Mouse (Mus musculus) splenic B cell, adult 2 months (primary cell): Measurements from ENCODE around the gene Map1b.

Experiments
- DNase-seq: peaks from one replicate; pipeline ENCODE4 v3.0.0-alpha.2; 2011; ENCODE audit warnings: low read depth, low spot score
- H3K27me3 ChIP-seq: 2 replicates; pipeline ENCODE4 v1.6.1; 2012; ENCODE audit warnings: mild to moderate bottlenecking, low read length, moderate library complexity, mixed read lengths; ENCODE audit not compliant: control insufficient read depth, poor library complexity, insufficient read depth, severe bottlenecking
- H3K36me3 ChIP-seq: 2 replicates; pipeline ENCODE4 v1.6.1; 2012; ENCODE audit warnings: mild to moderate bottlenecking, low read length, moderate library complexity, mixed read lengths; ENCODE audit not compliant: control insufficient read depth, poor library complexity, insufficient read depth, severe bottlenecking

Map1b gene

DNA sequence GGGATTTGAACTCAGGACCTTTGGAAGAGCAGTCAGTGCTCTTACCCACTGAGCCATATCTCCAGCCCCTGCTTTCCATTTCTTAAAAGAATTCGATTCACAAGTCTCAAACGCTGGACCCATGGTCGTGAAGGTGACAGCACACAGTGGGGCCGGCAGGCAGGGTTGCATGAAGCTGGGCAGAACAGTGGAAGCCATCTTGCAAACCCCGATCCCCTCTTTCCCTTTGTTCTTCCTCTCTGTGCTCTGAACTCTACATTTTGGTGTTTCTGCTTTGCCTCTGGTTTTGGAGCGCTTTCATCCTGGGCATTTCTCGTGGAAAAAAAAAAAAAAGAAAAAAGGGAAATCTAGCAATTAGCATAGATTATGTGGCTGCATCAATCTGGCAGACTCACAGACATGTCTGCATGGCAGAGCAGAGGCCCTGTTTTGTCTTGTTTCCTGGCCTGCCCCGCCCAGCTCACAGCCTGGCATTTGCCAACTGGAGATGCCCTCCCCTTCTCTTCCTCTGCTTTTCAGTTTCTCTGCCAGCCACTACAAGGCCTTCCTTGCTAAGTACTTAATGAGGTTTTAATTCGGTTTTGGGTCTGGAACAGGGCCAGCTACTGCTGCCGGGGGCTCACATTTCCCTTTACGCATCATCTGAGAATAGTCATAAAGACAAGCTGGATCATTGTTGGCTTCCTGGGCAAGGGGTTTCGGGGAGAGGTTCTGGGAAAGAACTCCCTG, 57.5 kb downstream of the Map1b start:
- no peaks in the 10 kb centered on the region for H3K36me3 ChIP-seq
- DNase-seq, result no peak
- H3K27me3 ChIP-seq, result no peaks in the 10 kb centered on the region

DNA sequence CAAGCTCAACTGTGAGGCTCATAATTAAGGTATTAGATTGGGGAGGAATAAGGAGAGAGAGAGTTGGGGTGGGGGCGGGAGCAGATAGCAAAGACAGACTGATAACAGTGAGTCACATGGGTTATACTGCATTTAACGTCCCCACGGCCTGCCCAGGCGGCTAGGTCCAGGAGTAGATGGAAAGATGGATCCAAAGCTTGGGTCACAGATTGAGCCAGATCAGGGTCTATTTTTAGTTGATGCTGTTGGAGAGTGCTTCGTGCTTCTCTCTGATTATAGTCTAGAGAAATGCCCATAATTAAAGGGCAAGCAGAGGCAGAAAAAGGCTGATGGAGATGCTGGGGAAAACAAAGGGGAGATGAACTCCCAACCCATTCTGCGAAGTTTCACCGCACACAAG, 61.4 kb downstream of the Map1b start:
- no peak for DNase-seq
- H3K27me3 ChIP-seq, result no peaks in the 10 kb centered on the region; the same call in 1 of the 2 replicates

DNA sequence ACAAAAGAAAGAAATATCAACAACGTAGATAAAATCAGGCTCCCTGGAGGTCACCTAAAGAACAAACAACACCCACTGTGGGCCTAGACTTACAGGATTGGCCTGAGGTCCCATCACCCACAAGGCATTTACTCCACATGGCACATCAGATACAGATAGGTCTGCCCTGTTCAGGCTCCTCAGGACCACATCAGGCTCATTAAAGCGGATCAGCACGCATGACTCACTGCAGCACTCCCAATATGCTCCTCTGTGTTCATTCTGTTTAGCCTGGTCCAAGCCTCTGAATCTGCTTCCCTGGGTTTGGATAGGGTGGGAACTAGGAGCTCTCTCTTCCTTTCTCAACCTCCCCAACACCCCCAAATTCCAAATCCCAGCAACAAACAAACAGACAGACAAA, 63.9 kb downstream of the Map1b start:
- Histone ChIP-seq H3K27me3 (no peaks in the 10 kb centered on the region; the same call in 1 of the 2 replicates), H3K36me3 (no peaks in the 10 kb centered on the region)
- DNase-seq, result no peak

More for the DNA sequence above, 61.4 kb downstream of the Map1b start:
- H3K36me3 ChIP-seq, result no peaks in the 10 kb centered on the region

DNA sequence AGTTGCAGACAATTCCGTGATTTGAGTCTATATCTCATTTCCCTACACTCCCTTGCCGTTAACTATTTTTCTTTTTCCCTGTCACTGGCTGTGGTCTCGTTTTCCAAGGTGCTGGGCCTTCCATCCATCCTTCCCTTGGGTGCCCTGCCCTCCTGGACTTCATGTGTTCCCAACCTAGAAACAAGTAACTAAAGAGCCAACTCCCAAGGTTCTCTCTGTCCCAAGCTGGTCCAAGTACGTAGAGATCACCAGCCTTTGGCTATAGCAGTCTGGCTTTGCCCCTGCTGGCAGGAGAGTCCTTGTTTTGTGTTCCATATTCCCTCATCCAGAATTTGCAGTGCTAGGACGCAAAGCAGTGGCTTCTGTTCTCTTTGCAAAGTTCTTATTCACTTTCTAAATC, 65.1 kb downstream of the Map1b start:
- DNase-seq, result no peak

DNA sequence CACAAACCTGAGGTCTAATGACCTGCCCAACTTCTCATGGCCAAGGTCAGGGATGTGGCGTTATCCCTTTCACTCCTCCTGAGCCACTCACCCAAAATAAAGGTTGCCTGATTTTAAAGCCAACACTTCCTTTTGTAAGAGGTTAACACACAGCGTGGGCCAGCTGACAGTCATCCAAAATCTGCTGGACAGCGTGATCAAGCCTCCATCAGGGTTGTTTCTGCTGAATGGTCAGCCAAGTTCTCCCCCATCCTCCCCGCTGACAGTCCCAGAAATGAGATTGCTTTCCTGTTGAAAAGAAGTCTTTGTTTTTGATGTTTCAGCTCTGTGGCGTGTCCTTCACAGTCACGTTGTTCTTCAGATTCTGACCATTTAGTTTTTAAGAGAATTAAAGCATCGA, 65.6 kb downstream of the Map1b start:
- no peak for DNase-seq
- no peaks in the 10 kb centered on the region; the same call in 1 of the 2 replicates for H3K27me3 ChIP-seq
- H3K36me3 ChIP-seq, result no peaks in the 10 kb centered on the region

More for the DNA sequence above, 65.1 kb downstream of the Map1b start:
- H3K27me3 ChIP-seq, result no peaks in the 10 kb centered on the region; the same call in 1 of the 2 replicates
- no peaks in the 10 kb centered on the region for H3K36me3 ChIP-seq

DNA sequence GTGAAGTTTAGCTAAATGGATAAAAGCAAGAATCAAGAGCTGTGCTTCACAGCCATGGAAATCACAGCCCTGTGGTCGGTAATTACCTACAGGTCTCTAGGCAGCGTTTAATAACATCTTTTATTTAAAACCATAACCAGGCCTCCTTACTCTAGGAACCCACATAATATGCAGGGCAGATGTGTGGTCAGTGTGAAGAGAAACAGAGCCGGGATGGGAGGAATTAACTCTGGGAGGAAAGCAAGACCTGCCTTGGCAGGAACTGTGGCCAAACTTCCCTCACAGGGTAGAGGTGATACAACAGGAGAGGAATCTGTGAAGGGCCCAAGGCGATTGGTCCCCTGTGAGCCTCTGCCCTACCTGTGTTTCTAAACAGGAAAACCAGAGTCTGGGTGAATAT, 66.8 kb downstream of the Map1b start:
- no peak for DNase-seq
- Histone ChIP-seq H3K36me3 (no peaks in the 10 kb centered on the region), H3K27me3 (no peaks in the 10 kb centered on the region; the same call in 1 of the 2 replicates)

DNA sequence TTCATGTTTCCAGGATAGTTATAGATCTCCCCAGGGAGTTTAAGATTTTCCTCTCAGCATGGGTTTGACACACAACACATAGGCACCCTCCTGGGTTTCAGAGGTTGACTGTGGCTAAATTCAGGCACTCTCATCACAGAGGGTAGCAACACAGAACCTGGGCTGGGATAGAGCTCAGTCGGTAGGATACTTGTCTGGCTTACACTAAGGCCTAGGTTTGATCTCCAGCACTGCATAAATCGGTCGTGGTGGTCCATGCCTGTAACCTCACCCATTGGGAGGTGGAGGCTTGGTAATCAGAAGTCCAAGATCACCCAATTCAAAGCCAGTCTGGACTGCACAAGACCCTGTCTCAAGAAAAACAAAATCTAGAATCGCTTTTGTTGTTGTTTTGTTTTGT, 68.1 kb downstream of the Map1b start:
- Histone ChIP-seq H3K36me3 (no peaks in the 10 kb centered on the region), H3K27me3 (no peaks in the 10 kb centered on the region; the same call in 1 of the 2 replicates)

DNA sequence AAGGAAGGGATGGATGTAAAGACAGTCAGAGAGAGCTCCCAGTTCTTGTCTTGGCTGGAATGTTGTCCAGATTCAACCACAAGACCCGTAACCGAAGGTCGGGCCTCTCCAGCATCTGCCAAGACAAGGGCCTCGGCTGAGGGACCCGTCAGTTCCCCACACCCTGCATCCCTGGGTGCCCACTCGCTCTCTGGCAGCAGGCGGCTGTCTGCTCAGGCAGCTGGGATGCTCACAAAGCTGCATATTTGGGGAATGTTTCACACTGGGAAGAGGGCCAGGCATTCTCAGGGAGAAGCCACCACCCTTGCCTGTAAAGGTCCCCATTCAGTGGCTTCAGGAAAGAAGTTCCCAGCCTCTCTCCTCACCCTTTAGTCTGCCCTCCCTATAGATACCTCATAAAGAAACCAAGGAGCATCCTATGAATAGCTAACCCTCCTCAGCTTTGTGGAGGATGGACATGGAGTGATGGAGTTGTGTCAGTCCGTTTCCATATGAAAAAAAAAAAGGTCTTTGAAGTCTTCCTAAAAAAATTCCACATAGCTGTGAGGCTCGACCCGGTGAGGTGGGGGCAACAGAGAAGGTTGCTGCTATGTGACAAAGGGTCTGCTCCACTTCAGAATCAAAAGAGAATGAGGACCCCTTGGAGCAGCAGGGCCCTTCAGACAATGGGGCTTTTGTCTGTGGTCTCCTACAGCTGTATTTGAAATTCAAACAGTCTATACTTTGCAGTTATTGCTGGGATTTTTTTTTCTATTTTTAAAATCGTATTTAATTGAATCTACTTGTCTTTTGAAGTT, 68.7 kb downstream of the Map1b start:
- no peak for DNase-seq
- Histone ChIP-seq H3K27me3 (no peaks in the 10 kb centered on the region), H3K36me3 (no peaks in the 10 kb centered on the region)

More for the DNA sequence above, 68.1 kb downstream of the Map1b start:
- no peak for DNase-seq

DNA sequence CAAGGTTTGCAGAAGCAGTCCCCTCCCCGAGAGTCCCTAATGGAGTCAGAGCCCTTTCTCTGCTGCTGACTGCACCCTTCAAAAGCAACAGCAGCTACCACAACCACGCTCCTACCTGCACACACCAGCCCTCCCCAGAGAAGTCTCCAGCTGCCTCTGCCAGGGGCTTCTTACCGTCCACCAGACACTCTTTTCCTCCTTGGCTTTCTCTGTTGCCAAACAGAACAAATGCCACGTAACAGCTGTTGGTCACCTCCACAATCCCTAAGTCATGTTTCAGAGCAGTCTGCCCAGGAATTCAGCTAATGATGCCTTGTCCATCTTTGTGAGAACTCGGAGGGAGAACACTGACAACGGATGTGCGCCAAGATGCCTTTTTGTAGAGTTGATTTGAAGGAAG, 69.3 kb downstream of the Map1b start:
- H3K27me3 ChIP-seq, result no peaks in the 10 kb centered on the region
- no peaks in the 10 kb centered on the region for H3K36me3 ChIP-seq
- no peak for DNase-seq

DNA sequence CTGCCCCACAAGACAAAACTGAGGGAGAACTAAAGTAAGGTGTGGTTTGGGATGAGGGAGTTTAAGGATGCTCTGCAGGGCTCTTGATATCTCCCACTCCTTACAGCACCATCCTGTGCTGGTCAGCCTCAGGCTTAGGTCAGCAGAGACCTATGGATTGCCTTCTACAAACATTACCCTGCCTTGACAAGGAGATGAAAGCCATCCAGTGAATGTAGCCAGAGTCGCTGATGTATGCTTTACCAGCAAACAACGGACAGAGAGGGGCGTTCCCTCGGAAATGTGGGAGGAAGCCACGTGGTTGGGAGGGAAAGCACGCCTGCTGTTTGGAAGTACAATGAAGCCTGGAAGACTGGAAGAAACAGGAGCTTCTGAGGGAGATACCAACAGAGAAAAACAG, 71.5 kb downstream of the Map1b start:
- no peak for DNase-seq
- no peaks in the 10 kb centered on the region for H3K27me3 ChIP-seq
- no peaks in the 10 kb centered on the region for H3K36me3 ChIP-seq

DNA sequence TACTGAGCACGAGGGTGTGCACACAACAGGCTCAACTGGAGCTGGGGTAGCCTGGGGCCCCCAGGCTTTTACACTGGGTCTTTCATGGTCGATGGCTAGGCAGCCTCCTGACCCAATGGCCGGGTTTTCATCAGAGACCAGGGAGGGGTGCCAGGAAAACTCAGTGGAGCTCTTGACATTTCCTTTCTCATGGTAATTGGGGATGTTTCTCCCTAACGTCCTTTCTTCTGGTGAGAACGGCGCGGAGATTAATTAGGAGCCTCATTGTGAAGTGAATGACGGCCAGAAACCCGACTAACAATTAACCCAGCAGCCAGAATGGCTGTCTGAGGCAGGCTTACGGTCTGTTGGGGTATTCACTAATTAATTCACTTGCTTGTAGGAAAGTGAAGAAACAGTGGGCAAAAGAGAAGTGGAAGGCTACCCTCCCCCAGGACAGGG, 71.9 kb downstream of the Map1b start:
- DNase-seq, result no peak
- no peaks in the 10 kb centered on the region for H3K27me3 ChIP-seq

DNA sequence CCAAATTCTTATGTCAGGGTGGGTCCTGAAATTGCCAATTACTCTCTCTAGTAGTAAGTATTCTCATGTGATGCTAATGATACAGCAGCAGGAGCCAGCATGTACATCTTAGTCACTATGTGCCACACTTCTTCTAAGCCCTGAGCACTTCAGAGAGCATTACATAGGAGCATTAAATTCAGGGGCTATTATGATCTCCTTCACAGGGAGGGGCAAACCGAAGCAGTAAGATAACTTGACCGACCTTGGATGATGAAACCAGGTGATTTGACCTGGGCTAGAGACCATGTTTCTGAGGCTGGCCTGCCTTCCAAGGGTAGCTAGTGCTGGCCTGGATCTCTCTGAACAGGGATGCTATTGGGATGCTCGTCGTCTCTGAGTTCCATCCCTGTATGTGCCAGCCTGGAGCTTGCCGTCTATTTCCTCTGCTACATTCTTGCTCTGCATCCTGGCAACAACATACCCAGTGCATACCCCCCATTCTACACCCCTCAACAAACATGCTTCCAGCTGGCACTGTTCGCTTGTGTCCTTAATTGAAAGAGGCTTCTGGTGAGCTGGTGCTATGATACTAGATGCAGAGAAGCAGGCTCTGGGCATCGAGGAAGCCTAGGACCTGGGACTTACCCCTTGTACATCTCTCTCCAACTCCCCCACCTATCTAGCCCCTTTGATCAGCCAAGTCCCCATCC, 72.7 kb downstream of the Map1b start:
- Histone ChIP-seq H3K36me3 (no peaks in the 10 kb centered on the region), H3K27me3 (no peaks in the 10 kb centered on the region)
- no peak for DNase-seq

More for the DNA sequence above, 71.9 kb downstream of the Map1b start:
- H3K36me3 ChIP-seq, result no peaks in the 10 kb centered on the region

DNA sequence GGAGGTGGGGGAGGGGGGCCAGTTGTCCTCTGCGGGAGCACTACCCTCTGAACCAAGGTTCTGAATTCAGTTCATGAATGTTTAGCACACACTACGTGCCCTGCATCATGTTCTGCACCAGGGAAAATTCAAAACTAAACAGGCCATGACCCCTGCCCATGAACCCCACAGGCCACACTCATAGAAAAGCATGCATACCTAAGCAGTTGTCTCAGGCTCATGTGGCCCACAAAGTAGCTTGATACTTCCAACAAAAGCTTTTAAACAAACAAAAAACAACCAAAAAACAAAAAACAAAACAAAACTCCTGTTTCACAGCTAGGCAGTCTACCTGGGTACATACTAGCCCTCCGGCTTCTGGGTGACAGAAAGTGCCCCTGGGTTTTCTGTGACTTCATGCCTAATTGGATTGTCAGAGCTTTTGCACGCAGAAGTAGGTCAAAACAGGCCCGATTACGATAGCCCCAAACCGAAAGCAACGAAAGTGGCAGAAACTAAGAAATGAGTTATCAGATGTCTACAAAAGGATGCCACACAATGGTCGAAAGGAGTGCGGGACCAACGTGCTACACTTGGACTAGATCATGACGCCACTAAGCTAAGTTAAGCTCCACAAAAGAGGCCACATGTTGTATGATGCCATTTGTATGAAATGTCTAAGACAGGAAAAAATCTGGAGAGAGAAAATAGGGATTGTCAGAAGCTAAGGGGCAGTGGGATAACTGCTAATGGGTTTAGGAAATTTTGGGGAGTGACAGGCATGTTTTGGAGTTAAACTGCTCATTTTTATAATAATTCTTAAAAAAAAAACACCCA, 73.7 kb downstream of the Map1b start:
- no peaks in the 10 kb centered on the region for H3K27me3 ChIP-seq
- H3K36me3 ChIP-seq, result no peaks in the 10 kb centered on the region
- DNase-seq, result no peak

DNA sequence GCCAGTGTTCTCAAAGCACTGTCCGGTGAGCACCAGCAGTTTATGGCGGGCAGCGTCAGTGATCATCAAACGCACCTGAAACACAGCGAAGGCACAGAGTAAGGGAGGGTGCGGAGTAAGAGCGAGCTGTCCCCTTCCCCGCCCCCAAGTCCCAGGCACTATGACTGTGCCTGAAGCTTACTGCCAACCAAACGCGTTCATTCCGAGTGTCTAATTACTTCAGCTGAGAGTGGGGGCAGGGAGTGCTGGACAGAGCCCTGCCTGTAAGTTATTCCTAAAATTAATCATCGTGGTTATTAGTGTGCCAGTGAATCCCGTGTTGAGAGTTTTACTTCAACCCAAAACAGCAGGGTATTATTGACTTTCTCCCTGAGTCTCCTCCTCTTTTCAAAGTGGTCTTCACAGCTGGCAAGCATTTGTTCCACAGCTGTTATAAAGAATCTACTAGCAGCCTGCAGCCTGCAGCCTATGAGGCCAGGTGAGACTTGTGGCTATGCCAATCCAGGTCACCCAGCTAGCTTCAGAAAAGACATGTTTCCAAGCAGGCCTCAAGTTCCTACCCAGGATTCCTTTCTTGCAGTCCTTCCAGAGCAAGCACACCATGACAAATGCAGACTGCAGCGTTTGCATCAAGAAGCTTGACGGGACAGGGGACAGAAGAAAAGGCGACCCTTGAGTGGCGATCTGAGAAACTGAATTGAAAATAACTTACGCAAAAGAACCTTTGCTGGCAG, 74.5 kb downstream of the Map1b start:
- no peak for DNase-seq
- no peaks in the 10 kb centered on the region for H3K36me3 ChIP-seq
- no peaks in the 10 kb centered on the region for H3K27me3 ChIP-seq
